Mouse (Mus musculus) kidney, adult 8-10 months (tissue): Measurements from ENCODE around the gene Terf2ip.

Source experiments
- DNase-seq, 2 experiments: peaks; one replicate each; pipeline ENCODE4 v3.0.0; 2022

The Terf2ip gene

GRCm38 (mm10) chr8:112010997-112011815, at the start of gene Terf2ip, which contains the start of gene Kars:
Terf2ip (plus strand) TSS chr8:112011398.
Kars (minus strand) TSS chr8:112011323.
- peak; percentile 93 to 94 for DNase-seq

- no peak for DNase-seq
These were observed 48.6 kb upstream of the Terf2ip start for GRCm38 (mm10) chr8:111962589-111962988.

- no peak for DNase-seq
These were observed 48.1 kb upstream of the Terf2ip start for GRCm38 (mm10) chr8:111963091-111963490.

- DNase-seq: no peak
These were observed 47.7 kb upstream of the Terf2ip start for GRCm38 (mm10) chr8:111963546-111963945.

GRCm38 (mm10) chr8:111964351-111964750, 46.8 kb upstream of the Terf2ip start:
- DNase-seq: no peak

GRCm38 (mm10) chr8:111964849-111965561, 46.2 kb upstream of the Terf2ip start:
- no peak for DNase-seq

- DNase-seq: no peak
These were observed 43.8 kb upstream of the Terf2ip start for GRCm38 (mm10) chr8:111967246-111967870.

- DNase-seq: no peak
These were observed 42.7 kb upstream of the Terf2ip start for GRCm38 (mm10) chr8:111968541-111968940.

GRCm38 (mm10) chr8:111968991-111969390, 42.2 kb upstream of the Terf2ip start:
- DNase-seq: no peak

- no peak for DNase-seq
These were observed 37.1 kb upstream of the Terf2ip start for GRCm38 (mm10) chr8:111974138-111974537.

- DNase-seq: no peak
These were observed 35.5 kb upstream of the Terf2ip start for GRCm38 (mm10) chr8:111975706-111976105.

- DNase-seq: no peak
These were observed 34.9 kb upstream of the Terf2ip start for GRCm38 (mm10) chr8:111976326-111976725.

GRCm38 (mm10) chr8:111978147-111978546, 33.1 kb upstream of the Terf2ip start:
- no peak for DNase-seq

GRCm38 (mm10) chr8:111982116-111982515, 29.1 kb upstream of the Terf2ip start:
- no peak for DNase-seq

GRCm38 (mm10) chr8:111984511-111984910, 26.7 kb upstream of the Terf2ip start:
- DNase-seq: no peak

GRCm38 (mm10) chr8:111989911-111990310, 21.3 kb upstream of the Terf2ip start:
- DNase-seq: peak; percentile 60 to 81

GRCm38 (mm10) chr8:111991278-111991677, 19.9 kb upstream of the Terf2ip start:
- DNase-seq: no peak

- DNase-seq: peak; percentile 77 to 79
These were observed 19.0 kb upstream of the Terf2ip start, which contains the start of gene Adat1 for GRCm38 (mm10) chr8:111992013-111992702. Adat1 (minus strand) TSS chr8:111992302.

GRCm38 (mm10) chr8:111992703-111993039, 18.5 kb upstream of the Terf2ip start:
- no peak for DNase-seq

- no peak for DNase-seq
These were observed 6.4 kb upstream of the Terf2ip start for GRCm38 (mm10) chr8:112004754-112005153.

GRCm38 (mm10) chr8:112005601-112006000, 5.6 kb upstream of the Terf2ip start:
- DNase-seq: no peak

- DNase-seq: no peak
These were observed 3.5 kb upstream of the Terf2ip start for GRCm38 (mm10) chr8:112007669-112008068.

- no peak for DNase-seq
These were observed 1.6 kb upstream of the Terf2ip start for GRCm38 (mm10) chr8:112009558-112009957.
